Mouse (Mus musculus) adrenal gland (tissue): ENCODE data around the gene Fthl17c.
"Not testable (repeated sequence)": the region's sequence is repeated elsewhere in the genome, so short reads cannot be mapped to it uniquely, and the experiment has no call there.

Experiments
- intact Hi-C: fragments of 180-260 bp; cut with DNase I; formaldehyde crosslinking; loops from one replicate; pipeline ENCODE4 v1.15.1; 2025
- long read RNA-seq, 2 experiments: library from polyadenylated mRNA; unstranded; transcript quantifications; one replicate each; pipeline ENCODE4 v2.0.0; 2020; ENCODE audit warnings: borderline replicate concordance in 1 of 2; ENCODE audit not compliant: insufficient replicate concordance in 1 of 2

Gene Fthl17c
- long read RNA-seq, experiment 1, result 0 reads
- long read RNA-seq, experiment 2, result 0 reads

- intact Hi-C loops, result not testable (repeated sequence)
Observed at GRCm38 (mm10) chrX:8976459-8976858, at the start of gene Fthl17c. Gene Fthl17c (minus strand): TSS chrX:8976559.

GRCm38 (mm10) chrX:9019481-9019880 lies 43.1 kb upstream of the Fthl17c start:
- intact Hi-C loops, result no loop called here

GRCm38 (mm10) chrX:9016079-9016478 lies 39.7 kb upstream of the Fthl17c start:
- intact Hi-C loops, result no loop called here

- intact Hi-C loops, result not testable (repeated sequence)
Observed at GRCm38 (mm10) chrX:8986655-8987054, 10.3 kb upstream of the Fthl17c start, which contains the start of gene Fthl17d. Gene Fthl17d (minus strand): TSS chrX:8986755.

GRCm38 (mm10) chrX:8964618-8965017 lies 11.7 kb downstream of the Fthl17c start:
- intact Hi-C loops, result not testable (repeated sequence)

GRCm38 (mm10) chrX:8962875-8963274 lies 13.5 kb downstream of the Fthl17c start, which contains the start of gene Fthl17b:
Gene Fthl17b (minus strand): TSS chrX:8962975.
- intact Hi-C loops, result not testable (repeated sequence)

- intact Hi-C loops, result not testable (repeated sequence)
Observed at GRCm38 (mm10) chrX:8948130-8948805, 28.1 kb downstream of the Fthl17c start.

GRCm38 (mm10) chrX:8944041-8944440 lies 32.3 kb downstream of the Fthl17c start:
- intact Hi-C loops, result no loop called here

- intact Hi-C loops, result no loop called here
Observed at GRCm38 (mm10) chrX:8927308-8927707, 49.1 kb downstream of the Fthl17c start.
